ENCODE assay signal across 10 mouse cellular contexts in the genomic region with DNA sequence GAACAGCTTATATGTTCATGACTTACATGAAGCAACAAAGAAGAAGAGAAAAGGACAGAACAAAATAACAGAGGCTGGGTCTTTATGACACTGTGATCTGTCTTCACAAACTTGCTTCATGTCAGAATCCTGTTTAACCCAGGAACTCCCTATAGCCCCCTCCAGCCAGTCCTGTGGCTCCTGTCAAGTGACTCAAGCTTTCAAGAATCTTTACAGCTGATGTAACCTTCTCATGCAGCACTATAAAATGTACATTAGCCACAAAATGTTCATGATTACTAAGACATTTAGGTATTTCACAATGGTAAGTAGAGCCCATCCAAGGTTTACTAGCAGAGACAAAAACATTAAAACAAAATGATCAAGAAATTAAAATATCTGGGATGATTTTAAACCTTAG.
"Had no signal": no experiment of that assay in that cellular context is flagged by ENCODE, and none has a peak within 500 bp of the region (broad histone marks: within the 10 kb centered on the region; RNA-seq: fewer than 3 reads in every experiment).

No protein-coding gene starts in this region.

- H3K4me3 ChIP-seq: neural tube, embryonic 15.5 days had no signal

- H3K9me3 ChIP-seq: kidney, embryonic 15.5 days; limb, embryonic 12.5 days; midbrain, embryonic 13.5 days; neural tube, embryonic 15.5 days had no signal

- H3K27ac ChIP-seq: limb, embryonic 12.5 days; neural tube, embryonic 15.5 days had no signal

- ATAC-seq: midbrain, embryonic 13.5 days had no signal

- DNase-seq: kidney, adult 2 months; kidney, postnatal 14 days; layer of hippocampus, postnatal 36 days; lung, adult 18-20 months; right cerebral cortex, adult 18-20 months; right cerebral cortex, postnatal 25 days had no signal

- H3K27me3 ChIP-seq: kidney, embryonic 15.5 days; limb, embryonic 12.5 days; midbrain, embryonic 13.5 days; neural tube, embryonic 15.5 days had no signal

- H3K36me3 ChIP-seq: kidney, embryonic 15.5 days; limb, embryonic 12.5 days; midbrain, embryonic 13.5 days; neural tube, embryonic 15.5 days had no signal

- H3K9ac ChIP-seq: neural tube, embryonic 15.5 days had no signal
